Mouse (Mus musculus): ENCODE measurements around the gene Hes6.

Gene Hes6

DNA sequence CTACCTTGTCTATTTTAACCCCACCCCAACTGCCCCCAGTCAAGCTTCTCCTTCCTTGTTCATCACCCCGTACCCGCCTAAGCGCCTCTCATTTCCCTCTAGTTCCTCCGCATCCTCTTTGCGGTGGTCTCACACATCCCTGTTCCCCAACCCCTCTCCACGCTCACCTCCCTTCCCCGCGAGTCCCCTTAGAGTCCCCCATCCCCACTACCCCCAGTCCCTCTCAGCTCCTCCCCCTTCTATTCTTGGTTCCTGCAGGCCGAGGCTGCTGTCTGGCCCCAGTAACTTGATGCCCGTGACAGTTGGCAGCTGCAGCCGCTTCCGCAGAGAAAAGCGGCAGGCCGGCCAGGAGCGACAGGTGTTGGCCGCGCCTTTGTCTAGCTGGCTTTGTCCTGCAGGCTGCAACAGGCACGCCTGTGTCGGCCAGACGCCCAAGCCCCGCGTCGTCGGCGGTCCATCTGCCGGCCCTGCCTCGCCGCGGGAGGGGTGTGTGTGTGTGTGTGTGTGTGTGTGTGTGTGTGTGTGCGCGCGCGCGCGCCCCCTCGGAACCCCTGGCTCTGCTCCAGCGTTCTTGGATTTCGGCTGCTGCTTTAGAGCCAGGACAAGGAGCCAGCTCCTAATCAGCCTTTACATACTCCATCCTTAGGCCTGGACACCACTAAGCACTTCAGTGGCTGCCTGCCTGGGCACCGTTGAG is at the start of gene Hes6:
Gene Hes6 (minus strand): TSS at position 141 of the 697 bp plus-strand sequence.
- DNase-seq (ENCODE audit: low spot score in 2 of 2) = peak; percentile 78 to 97

DNA sequence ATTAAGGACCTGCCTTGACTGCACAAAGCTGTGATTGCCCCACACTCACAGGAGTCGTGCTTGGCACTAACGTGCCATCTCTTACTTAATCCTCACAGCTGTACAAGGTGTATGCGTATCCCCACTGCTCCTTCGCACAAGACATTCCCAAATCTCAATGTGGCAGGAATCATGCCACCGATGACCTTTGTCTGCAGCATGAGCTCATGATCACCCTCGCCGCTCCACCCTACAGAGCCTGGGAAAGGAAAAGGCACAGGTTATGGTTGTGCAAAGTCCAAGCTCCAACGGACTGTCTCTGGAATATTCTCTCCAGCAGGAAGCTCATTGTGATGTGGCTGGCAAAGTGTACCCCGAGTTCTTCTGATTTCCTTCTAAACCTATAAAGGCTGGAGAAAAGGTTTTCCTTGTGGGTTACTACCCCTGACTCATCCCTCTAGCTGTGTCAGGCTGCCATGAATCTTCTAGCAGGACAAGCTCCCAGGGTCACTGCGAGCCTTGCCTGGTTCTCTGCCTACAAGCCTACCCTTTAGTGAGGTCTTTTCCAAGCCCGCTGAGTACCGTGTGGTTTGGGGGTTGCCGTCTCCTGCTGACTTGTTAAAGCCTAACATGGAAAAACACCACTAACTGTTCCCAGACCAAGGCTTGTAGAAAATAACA is 49.6 kb upstream of the Hes6 start:
- no peak for DNase-seq (ENCODE audit: low spot score in 2 of 2)

DNA sequence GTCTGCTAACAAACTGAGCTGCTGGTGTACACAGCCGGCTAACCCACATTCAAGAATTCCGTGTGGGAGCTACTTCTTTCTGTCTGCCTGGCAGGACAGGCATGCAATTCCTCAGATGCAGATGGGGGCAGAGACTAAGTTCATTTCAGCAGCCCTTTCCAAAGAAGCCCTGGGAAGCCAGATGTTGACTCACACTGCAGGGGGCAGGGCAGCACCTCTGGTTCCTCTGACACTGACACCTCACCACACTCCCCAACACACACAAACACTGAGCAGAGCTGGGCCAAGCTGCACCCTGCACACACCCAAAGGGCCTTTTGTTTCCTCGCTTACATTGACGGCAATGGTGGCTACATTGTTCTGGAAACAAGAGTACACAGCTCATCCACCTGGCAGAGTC is 46.7 kb upstream of the Hes6 start:
- no peak for DNase-seq (ENCODE audit: low spot score in 2 of 2)

DNA sequence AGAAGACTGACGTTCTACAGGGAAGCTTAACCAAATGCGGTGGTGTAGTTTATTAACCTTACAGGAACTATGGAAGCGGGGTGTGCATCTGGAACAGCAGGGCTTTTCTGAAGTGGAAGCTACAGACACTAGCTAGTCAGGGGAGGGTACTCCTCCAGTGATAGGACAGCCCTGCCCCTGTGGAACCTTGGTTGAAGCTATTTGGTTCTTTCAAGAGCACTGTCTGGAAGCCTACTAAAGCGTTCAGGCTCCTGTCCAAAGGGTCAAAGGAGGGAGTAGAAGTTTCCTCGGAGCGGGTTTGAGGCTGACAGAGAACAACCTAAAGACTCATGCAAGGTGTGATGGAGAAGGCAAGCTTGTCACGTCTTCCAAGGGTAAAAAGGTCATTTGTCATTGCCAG is 46.2 kb upstream of the Hes6 start:
- DNase-seq (ENCODE audit: low spot score in 2 of 2) = no peak

DNA sequence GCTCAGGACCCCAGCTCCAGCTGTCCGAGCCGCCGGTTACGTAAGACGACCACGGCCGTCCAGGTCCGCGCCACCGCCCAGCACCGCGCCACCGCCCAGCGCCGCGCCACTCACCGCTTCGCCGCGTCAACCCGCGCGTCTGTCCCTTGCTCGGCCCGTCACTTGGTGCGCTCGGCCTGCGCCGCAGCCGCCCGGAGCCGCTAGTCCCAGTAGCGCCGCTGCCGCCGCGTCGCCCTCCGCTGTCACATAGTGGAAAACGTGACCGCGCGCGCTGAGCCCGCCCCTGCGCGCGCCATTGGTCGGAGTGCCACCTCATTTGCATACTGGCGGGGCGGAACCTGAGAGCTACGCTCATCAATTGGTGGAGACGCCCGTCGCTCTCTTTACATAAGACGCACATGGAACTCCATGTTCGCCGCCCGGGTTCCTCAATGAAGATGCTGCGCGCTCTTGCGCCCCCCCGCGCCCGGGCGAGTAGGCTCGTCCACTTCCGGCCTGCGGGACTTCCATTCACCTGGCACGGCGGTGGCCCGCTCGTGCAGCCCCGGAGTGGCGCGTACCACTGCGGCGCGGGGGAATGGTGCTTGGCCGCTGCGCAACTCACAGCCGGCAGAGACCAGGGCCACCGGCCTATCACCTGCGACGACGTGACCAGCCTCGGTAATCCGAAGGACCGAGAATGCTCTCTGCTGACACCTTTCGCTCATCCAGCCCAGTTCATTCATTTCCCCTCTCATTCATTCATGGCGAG is 45.4 kb upstream of the Hes6 start, which contains the start of gene Per2:
Gene Per2 (minus strand): TSS at position 266 of the 751 bp plus-strand sequence.
- DNase-seq (ENCODE audit: low spot score in 2 of 2) = peak; percentile 99

DNA sequence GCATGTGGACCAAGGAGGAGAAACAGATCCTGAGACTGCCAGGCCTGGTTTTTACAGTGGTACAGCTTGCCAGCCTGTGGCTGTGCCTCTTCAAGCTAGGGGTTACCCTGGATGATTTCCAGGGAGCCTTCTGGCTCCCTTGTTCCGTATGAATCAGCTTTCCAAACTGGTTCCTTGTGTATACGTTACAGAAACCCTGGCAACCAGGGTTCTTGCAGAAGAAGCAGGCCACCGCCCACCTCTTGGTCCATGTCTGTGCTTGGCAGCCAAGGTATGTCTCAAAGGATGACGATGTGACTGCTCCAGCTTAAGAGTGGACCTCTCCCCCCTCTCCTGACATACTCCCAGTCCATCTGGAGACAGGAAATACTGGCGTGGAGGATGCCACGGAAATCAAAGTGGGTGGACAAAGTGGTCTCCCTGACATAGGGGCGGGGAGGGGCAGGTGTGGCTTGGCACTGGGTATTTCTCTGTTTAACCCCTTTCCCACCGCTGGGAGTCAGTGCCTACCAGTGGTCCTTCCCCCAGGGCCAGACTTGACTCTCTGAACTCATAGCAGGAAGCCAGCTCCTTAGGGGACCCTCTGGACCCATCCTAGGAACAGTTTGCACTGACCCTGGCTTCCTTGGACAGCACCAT is 44.5 kb upstream of the Hes6 start:
- peak in 1 of 2 experiments; percentile 58 for DNase-seq (ENCODE audit: low spot score in 2 of 2)

DNA sequence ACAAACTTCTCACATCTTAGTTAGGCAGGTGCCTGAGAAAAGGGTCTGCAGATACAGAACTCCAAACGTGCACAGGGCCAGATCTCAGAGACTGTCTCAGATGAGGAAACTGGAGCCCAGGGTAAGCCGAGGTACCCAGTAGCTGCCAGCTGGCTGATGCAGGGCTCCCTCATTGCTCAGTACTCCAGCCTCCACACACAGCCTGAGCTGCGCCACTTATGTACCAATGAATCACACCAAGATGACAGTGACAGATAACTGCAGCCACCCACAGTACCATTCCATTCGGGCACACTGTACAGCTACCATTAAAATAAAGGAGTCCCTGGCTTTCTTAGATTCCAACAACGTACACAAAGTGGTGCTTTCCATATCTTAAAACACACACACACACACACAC is 43.9 kb upstream of the Hes6 start:
- DNase-seq (ENCODE audit: low spot score in 2 of 2) = no peak

DNA sequence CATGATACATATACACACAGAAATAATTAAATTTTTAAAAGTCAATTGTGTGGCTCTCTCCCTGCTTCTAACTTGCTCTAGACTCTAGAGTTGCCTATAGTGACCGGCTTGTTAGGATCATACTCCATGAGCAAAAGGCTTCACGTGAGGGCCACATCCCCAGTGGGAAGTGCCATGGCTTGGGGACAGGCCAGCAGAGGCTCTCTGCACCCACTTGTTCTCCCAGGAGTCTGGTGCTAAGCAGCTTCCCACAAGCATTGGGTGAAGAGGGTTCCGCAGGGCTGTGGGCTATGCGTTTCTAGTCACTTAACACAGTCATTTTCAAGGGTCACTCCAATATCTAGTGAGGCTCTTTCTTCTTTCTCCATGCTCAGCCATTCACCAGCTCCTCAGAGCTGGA is 43.3 kb upstream of the Hes6 start:
- no peak for DNase-seq (ENCODE audit: low spot score in 2 of 2)

DNA sequence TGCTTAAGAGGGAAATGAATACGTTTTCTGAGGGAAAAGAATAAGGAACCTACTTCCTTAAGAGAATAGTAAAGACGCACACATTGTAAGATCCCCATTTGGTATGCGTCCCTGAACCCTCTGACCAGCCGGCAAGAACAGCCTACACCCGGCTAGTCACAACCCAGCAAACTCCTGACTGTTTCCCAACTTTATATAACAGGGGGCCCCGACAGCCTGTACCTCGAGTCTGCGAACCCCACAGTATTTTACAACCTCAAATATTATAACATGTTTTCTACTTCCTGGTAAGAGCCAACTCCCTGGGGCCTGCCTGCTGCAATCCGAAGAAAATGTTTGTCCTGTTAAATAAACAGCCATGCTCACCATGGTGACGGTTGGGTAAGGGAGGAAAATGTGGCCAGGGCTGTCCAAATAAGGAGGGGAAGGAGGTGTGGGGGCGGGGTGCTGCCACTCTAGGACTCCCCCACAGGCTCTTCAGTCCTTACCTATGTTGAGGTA is 42.5 kb upstream of the Hes6 start:
- DNase-seq (ENCODE audit: low spot score in 2 of 2) = peak in 1 of 2 experiments; percentile 31

DNA sequence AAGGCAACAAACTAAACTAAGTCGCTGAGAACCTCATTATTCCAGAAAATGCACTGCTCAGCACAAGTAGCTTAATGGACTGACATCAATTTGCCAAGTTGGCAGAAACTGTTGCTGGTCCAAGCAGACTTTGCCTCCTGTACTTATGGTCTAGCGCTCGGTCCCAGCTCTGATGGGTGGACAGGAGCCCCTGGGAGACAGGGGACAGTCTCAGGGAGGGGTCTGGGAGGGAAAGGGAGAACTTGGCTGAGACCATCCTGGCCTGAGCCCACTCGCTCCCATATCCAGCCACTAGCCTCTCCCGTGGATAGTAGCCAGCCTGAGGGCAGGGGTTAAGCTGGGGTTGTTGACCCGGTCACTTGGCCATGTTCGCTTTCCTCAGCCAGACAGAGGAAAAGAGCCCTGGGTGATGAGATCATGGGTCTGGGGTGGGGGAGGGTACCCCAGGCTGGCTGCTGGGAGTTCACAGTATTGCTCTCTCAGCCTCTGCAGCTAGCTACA is 41.9 kb upstream of the Hes6 start:
- no peak for DNase-seq (ENCODE audit: low spot score in 2 of 2)

DNA sequence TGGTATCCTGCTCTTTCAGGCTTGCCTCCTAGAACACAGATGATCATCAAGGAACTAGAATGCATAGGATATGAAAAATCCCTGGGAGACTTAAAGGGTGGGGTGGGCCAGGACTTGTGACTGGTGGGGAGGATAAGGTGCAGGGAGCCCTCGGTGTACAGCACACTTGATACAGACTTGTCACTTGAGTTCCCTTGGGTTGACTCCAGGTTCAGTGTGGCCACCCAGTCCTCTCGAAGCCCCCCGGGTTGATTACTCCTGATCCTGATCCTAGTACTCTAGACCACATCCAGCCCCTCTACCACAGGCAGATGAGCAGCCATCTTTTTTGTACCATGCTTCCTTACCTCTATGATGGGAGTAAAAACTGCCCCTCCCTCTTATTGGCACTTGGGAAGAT is 41.1 kb upstream of the Hes6 start:
- DNase-seq (ENCODE audit: low spot score in 2 of 2) = no peak

DNA sequence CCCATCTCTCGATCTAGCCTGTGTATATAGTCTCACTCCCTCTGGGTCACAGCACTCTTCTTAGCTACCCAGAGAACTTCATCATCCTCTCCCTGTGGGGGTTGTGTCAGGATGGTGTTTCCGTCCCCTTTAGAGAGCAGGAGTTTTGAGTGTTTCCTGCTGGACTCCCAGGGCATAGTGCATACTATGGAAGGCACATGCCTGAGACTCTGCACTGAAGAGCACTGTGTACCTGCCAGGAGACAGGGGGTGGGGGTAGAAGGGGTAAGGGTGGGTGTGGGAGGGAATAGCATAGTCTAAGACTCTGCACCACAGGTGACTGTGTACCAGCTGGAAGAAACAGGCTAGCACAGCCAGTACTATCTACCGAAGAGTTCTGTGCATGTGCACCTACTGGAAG is 40.5 kb upstream of the Hes6 start:
- no peak for DNase-seq (ENCODE audit: low spot score in 2 of 2)

DNA sequence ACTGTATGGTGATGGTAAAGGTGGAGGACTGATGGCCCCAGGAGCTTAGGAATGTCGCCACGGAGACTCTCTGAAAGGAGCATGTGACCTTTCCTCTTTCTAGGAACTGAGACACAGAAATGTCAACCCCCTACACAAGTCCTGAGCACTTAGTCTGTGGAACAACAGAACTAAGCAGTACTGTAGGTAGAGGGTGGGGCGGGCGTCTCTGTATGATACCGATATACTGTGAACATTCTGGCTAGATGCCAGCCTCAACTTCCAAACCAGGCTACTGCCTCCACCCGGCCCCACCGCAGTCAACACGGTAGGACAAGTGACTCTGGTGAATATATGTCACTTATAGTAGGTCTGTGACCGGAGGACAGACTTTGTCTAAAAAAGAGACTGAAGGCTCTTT is 40.1 kb upstream of the Hes6 start:
- no peak for DNase-seq (ENCODE audit: low spot score in 2 of 2)

DNA sequence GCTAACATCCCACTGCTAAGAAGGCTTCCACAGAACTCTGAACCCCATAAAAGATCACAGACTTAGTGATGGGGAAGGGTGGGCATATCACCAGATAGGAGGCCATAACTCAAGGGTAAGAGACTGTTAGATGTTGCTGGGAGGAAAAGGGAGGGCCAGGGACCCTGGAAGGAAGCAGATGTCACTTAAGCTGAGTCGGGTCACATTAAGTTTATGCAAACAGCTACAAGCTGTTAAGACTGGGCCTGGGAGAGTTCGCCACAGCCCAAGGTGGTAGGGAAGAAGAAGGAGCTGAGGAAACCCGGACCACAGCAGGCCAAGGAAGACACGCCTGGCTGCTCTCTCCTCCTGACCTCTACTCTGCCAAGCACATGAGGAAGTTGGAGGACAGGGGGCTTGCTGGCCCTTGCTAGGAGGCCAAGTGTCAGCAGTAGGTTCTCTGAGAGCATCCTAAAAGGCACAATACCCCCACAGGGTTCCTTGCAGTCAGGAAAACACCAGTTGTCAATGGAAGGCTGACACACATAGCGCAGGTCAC is 37.8 kb upstream of the Hes6 start:
- no peak for DNase-seq (ENCODE audit: low spot score in 2 of 2)

DNA sequence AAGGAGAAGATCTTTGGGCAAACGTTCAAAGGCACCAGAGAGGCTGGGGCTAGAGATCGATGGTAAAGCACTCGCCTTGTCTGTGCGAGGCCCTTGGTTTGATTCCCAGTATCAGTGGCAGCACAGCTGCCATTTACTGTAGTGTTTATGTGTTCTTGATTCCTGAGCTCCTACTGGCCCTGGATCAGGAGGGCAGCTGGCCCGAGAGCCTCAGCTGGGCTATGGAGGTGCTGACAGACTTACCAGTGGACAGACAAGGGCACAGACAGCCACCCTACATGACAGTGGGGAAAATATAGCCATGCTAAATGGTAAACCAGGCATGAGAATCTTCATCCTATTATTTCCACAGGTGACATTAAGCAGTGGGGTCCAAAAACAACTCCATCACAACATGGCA is 37.0 kb upstream of the Hes6 start:
- no peak for DNase-seq (ENCODE audit: low spot score in 2 of 2)

DNA sequence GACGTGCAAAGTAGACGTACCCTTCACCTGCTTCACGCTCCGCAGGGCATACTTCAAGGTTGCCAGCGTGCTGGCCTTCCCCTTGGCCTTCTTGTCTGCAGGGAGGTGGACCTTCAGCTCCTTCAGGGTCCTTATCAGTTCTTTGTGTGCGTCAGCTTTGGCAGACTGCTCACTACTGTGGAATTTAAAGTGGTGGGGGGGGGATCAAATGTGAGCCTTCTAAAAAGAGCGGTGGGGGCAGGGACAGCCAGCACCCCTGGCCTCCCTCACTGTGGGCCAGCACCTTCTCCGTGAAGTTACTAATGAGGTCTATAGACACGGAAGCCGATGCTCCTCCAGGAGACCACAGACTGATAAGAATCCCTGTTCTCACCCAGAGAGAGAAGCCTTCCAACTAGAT is 34.9 kb upstream of the Hes6 start:
- no peak for DNase-seq (ENCODE audit: low spot score in 2 of 2)

DNA sequence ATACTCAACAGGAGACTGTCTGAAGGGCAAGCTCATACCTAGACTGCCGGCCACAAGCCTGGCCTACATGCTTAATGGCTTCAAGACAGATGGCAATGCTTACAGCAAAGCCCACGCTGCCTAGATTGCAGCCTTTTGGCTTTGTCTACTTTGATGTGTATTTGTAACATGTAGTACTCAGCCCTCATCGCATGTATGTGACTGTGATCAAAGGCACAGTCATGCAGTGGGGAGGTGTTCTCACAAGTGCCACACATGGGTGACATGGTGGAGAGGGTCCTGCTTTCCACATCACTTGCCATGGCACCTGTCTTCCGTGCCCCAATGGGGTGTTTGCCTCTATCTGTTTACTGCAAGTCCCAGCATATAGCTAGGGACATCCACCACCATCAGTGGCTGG is 32.7 kb upstream of the Hes6 start:
- no peak for DNase-seq (ENCODE audit: low spot score in 2 of 2)

DNA sequence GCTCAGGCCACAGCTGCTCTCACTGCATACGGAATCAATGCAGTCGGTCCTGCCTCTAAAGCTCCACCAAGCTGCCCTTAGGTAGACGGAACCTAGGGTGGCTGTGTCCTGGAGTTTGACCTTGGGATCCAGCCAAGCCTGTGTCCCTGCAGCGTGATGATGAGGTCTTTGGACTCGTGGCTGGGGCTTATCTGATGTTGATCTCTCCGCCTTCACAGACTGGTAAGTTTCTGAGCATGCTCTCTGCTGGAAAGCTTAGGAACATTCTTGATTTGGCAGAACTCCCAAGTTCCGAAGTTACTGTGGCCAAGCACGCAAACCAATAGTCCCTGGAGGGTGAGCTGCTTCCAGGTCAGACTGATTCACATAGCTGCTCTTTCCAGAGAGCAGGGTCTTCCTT is 32.2 kb upstream of the Hes6 start:
- DNase-seq (ENCODE audit: low spot score in 2 of 2) = no peak

DNA sequence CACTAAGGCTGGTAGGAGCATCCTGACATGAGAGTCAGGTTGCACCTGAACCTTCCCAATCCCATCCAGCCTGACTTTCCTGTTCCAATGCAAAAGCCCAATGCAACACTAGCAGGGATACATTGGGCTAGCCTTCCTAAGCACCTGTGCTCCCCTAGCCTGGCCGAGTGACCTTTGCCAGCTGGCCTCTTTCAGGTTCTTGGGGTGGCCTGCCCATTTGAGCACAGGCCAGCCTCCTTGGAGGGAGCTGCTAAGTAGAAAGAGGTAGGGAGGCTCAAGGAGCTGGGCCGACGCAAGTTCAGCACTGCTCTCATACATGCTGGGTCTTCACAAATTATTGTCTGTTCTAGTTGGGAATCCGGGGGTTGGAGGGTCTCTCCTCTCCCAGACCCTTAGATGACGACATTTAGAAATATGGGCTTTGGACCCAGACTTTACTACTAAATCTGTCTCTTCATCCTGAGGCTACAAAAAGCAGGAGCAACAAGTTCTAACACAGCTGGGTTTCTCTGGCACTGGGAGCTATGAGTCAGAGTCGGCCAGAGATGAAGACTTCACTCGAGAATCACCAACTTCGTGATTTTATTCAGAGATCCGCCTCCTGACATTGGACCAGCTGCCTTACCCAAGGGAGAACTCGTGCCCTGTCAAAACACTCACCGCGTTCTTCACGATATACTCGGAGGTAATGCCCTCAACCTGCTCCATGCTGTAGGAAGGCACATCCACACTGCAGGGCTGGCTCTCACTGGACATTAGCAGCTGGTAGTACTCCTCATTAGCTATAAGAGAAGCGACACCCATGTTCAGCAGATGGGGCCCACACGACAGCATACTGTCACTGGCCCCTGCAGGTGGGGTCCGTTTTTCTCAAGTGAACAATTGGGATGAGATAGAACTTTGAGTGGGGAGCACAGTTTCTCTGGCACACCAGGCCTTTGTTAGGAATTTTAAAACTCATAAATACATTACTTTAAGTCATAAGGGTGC is 31.3 kb upstream of the Hes6 start:
- DNase-seq (ENCODE audit: low spot score in 2 of 2) = no peak

DNA sequence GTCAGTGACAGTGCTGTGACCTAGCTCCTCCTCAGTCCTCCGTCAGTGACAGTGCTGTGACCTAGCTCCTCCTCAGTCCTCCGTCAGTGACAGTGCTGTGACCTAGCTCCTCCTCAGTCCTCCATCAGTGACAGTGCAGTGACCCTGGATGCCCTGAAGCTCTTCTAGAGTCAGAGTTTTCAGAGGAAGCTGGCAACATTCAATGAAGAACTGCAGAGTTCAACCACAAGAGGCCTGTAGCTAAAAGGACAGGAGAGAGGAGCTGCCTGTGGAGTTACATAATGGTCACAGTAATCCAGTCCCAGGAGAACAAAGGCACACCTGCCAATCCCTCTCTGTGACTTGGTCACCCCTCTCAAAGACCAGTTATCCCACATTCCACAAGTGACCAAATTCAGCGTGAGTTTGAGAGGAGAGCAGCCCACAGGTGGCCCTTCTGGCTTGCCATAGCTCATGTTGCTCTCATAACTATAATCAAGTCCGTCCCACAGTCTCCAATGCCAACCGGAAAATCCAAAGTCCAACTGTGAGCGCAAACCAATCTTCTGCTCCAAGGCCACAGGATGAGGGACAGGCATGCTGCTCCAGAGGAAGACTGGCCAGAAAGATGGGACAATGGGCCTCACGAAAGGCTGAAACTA is 28.6 kb upstream of the Hes6 start:
- no peak for DNase-seq (ENCODE audit: low spot score in 2 of 2)
